Mouse (Mus musculus): ENCODE measurements around the gene 4932438H23Rik. TPM values are rescaled to one million over a fixed set of nuclear protein-coding genes. Genes with fewer than 3 reads are reported as not detected.

The 4932438H23Rik gene
- polyA plus RNA-seq, 1 experiment from 2014 or later, result 0.60 TPM

GRCm38 (mm10) chr16:91124256-91124655 lies 29.3 kb upstream of the 4932438H23Rik start:
- no peak overlapping the region for H3K27ac ChIP-seq (replicated peaks)
- WGBS, result 85% methylated on average over 3 of the region's 3 CpGs
- H3K36me3 ChIP-seq, result no peaks in the 10 kb centered on the region
- H3K27me3 ChIP-seq, result peaks cover 8% of the 10 kb centered on the region; the same call in 1 of the 2 replicates
- no peaks in the 10 kb centered on the region for H3K9me3 ChIP-seq
- ATAC-seq (replicated peaks), result no peak
- no peak overlapping the region for H3K9ac ChIP-seq (replicated peaks)
- H3K4me1 ChIP-seq, result peaks cover 11% of the 10 kb centered on the region; the same call in 1 of the 2 replicates
- H3K4me3 ChIP-seq, result no peak overlapping the region
- no peak overlapping the region for H3K4me2 ChIP-seq (replicated peaks)

GRCm38 (mm10) chr16:91123821-91124220 lies 28.9 kb upstream of the 4932438H23Rik start:
- ATAC-seq (replicated peaks), result no peak
- Histone ChIP-seq H3K4me3 (no peak overlapping the region), H3K9ac (replicated peaks) (no peak overlapping the region), H3K27ac (replicated peaks) (no peak overlapping the region), H3K27me3 (peaks cover 8% of the 10 kb centered on the region; the same call in 1 of the 2 replicates), H3K36me3 (no peaks in the 10 kb centered on the region), H3K4me1 (peaks cover 14% of the 10 kb centered on the region; the same call in 1 of the 2 replicates), H3K9me3 (no peaks in the 10 kb centered on the region), H3K4me2 (replicated peaks) (no peak overlapping the region)
- 94% methylated on average over 1 of the region's 1 CpGs for WGBS

GRCm38 (mm10) chr16:91119879-91120278 lies 25.0 kb upstream of the 4932438H23Rik start:
- peak; percentile 85 for ATAC-seq (replicated peaks)
- Histone ChIP-seq H3K4me3 (no peak overlapping the region), H3K36me3 (no peaks in the 10 kb centered on the region), H3K9me3 (no peaks in the 10 kb centered on the region), H3K9ac (replicated peaks) (no peak overlapping the region), H3K4me1 (peaks cover 8% of the 10 kb centered on the region; the same call in 1 of the 2 replicates), H3K4me2 (replicated peaks) (no peak overlapping the region), H3K27me3 (peaks cover 4% of the 10 kb centered on the region; the same call in 1 of the 2 replicates), H3K27ac (replicated peaks) (no peak overlapping the region)
- WGBS, result 7% methylated on average over 6 of the region's 6 CpGs

GRCm38 (mm10) chr16:91116696-91117095 lies 21.8 kb upstream of the 4932438H23Rik start:
- no peak overlapping the region for H3K9ac ChIP-seq (replicated peaks)
- peaks cover 8% of the 10 kb centered on the region; the same call in 1 of the 2 replicates for H3K4me1 ChIP-seq
- no peak overlapping the region for H3K4me3 ChIP-seq
- WGBS, result 81% methylated on average over 7 of the region's 7 CpGs
- no peak for ATAC-seq (replicated peaks)
- no peaks in the 10 kb centered on the region for H3K27me3 ChIP-seq
- no peak overlapping the region for H3K27ac ChIP-seq (replicated peaks)
- H3K36me3 ChIP-seq, result no peaks in the 10 kb centered on the region
- no peaks in the 10 kb centered on the region for H3K9me3 ChIP-seq
- no peak overlapping the region for H3K4me2 ChIP-seq (replicated peaks)

GRCm38 (mm10) chr16:91116006-91116405 lies 21.1 kb upstream of the 4932438H23Rik start:
- Histone ChIP-seq H3K27me3 (no peaks in the 10 kb centered on the region), H3K9ac (replicated peaks) (no peak overlapping the region), H3K4me3 (no peak overlapping the region), H3K4me1 (peaks cover 10% of the 10 kb centered on the region), H3K36me3 (no peaks in the 10 kb centered on the region), H3K4me2 (replicated peaks) (no peak overlapping the region), H3K27ac (replicated peaks) (no peak overlapping the region), H3K9me3 (no peaks in the 10 kb centered on the region)
- ATAC-seq (replicated peaks), result no peak
- WGBS, result 84% methylated on average over 4 of the region's 4 CpGs

GRCm38 (mm10) chr16:91110999-91111535 lies 16.1 kb upstream of the 4932438H23Rik start:
- no peaks in the 10 kb centered on the region for H3K9me3 ChIP-seq
- no peak for ATAC-seq (replicated peaks)
- no peak overlapping the region for H3K9ac ChIP-seq (replicated peaks)
- H3K27ac ChIP-seq (replicated peaks), result no peak overlapping the region
- H3K4me1 ChIP-seq, result peaks cover 3% of the 10 kb centered on the region; the same call in 1 of the 2 replicates
- no peak overlapping the region for H3K4me3 ChIP-seq
- H3K36me3 ChIP-seq, result no peaks in the 10 kb centered on the region
- no peak overlapping the region for H3K4me2 ChIP-seq (replicated peaks)
- 47% methylated on average over 11 of the region's 11 CpGs for WGBS
- H3K27me3 ChIP-seq, result no peaks in the 10 kb centered on the region

GRCm38 (mm10) chr16:91107608-91108007 lies 12.7 kb upstream of the 4932438H23Rik start:
- H3K4me3 ChIP-seq, result no peak overlapping the region
- peaks cover 26% of the 10 kb centered on the region for H3K4me1 ChIP-seq
- H3K9ac ChIP-seq (replicated peaks), result no peak overlapping the region
- H3K27me3 ChIP-seq, result peaks cover 10% of the 10 kb centered on the region; the same call in 1 of the 2 replicates
- 35% methylated on average over 11 of the region's 11 CpGs for WGBS
- no peaks in the 10 kb centered on the region for H3K36me3 ChIP-seq
- H3K27ac ChIP-seq (replicated peaks), result no peak overlapping the region
- no peak for ATAC-seq (replicated peaks)
- H3K9me3 ChIP-seq, result no peaks in the 10 kb centered on the region
- no peak overlapping the region for H3K4me2 ChIP-seq (replicated peaks)

- no peaks in the 10 kb centered on the region for H3K9me3 ChIP-seq
- H3K9ac ChIP-seq (replicated peaks), result no peak overlapping the region
- H3K27ac ChIP-seq (replicated peaks), result peak overlapping the region; percentile 39
- peaks cover 13% of the 10 kb centered on the region; the same call in 1 of the 2 replicates for H3K27me3 ChIP-seq
- no peaks in the 10 kb centered on the region for H3K36me3 ChIP-seq
- H3K4me2 ChIP-seq (replicated peaks), result no peak overlapping the region
- no peak overlapping the region for H3K4me3 ChIP-seq
- peak; percentile 82 for ATAC-seq (replicated peaks)
- peaks cover 23% of the 10 kb centered on the region for H3K4me1 ChIP-seq
- WGBS, result 5% methylated on average over 13 of the region's 13 CpGs
These were observed 10.6 kb upstream of the 4932438H23Rik start for GRCm38 (mm10) chr16:91105481-91106051.

- Histone ChIP-seq H3K4me2 (replicated peaks) (no peak overlapping the region), H3K27ac (replicated peaks) (peak overlapping the region; percentile 39), H3K4me1 (peaks cover 28% of the 10 kb centered on the region), H3K9me3 (no peaks in the 10 kb centered on the region), H3K4me3 (no peak overlapping the region), H3K9ac (replicated peaks) (no peak overlapping the region), H3K36me3 (no peaks in the 10 kb centered on the region), H3K27me3 (peaks cover 13% of the 10 kb centered on the region; the same call in 1 of the 2 replicates)
- ATAC-seq (replicated peaks), result peak; percentile 93
- 3% methylated on average over 10 of the region's 10 CpGs for WGBS
These were observed 10.0 kb upstream of the 4932438H23Rik start for GRCm38 (mm10) chr16:91104821-91105480.

- Histone ChIP-seq H3K4me1 (peaks cover 41% of the 10 kb centered on the region), H3K9ac (replicated peaks) (no peak overlapping the region), H3K27ac (replicated peaks) (no peak overlapping the region), H3K4me2 (replicated peaks) (no peak overlapping the region), H3K27me3 (peaks cover 13% of the 10 kb centered on the region; the same call in 1 of the 2 replicates), H3K36me3 (no peaks in the 10 kb centered on the region), H3K4me3 (no peak overlapping the region), H3K9me3 (no peaks in the 10 kb centered on the region)
- WGBS, result 34% methylated on average over 14 of the region's 14 CpGs
- no peak for ATAC-seq (replicated peaks)
These were observed 8.5 kb upstream of the 4932438H23Rik start for GRCm38 (mm10) chr16:91103386-91103785.

- H3K9ac ChIP-seq (replicated peaks), result no peak overlapping the region
- WGBS, result 59% methylated on average over 2 of the region's 2 CpGs
- no peak overlapping the region for H3K27ac ChIP-seq (replicated peaks)
- ATAC-seq (replicated peaks), result no peak
- H3K9me3 ChIP-seq, result no peaks in the 10 kb centered on the region
- H3K4me3 ChIP-seq, result no peak overlapping the region
- peaks cover 13% of the 10 kb centered on the region; the same call in 1 of the 2 replicates for H3K27me3 ChIP-seq
- no peaks in the 10 kb centered on the region for H3K36me3 ChIP-seq
- peaks cover 42% of the 10 kb centered on the region for H3K4me1 ChIP-seq
- H3K4me2 ChIP-seq (replicated peaks), result no peak overlapping the region
These were observed 5.6 kb upstream of the 4932438H23Rik start for GRCm38 (mm10) chr16:91100484-91100883.

GRCm38 (mm10) chr16:91099444-91100065 lies 4.6 kb upstream of the 4932438H23Rik start:
- H3K36me3 ChIP-seq, result no peaks in the 10 kb centered on the region
- no peaks in the 10 kb centered on the region for H3K9me3 ChIP-seq
- H3K9ac ChIP-seq (replicated peaks), result no peak overlapping the region
- peak overlapping the region; percentile 47 for H3K27ac ChIP-seq (replicated peaks)
- peaks cover 10% of the 10 kb centered on the region; the same call in 1 of the 2 replicates for H3K27me3 ChIP-seq
- no peak overlapping the region for H3K4me3 ChIP-seq
- WGBS, result 11% methylated on average over 16 of the region's 16 CpGs
- peak; percentile 93 for ATAC-seq (replicated peaks)
- H3K4me1 ChIP-seq, result peaks cover 33% of the 10 kb centered on the region
- peak overlapping the region; percentile 13 for H3K4me2 ChIP-seq (replicated peaks)

Measured in forebrain, embryonic 15.5 days (tissue).